Mouse (Mus musculus): Measurements from ENCODE around the gene Ppid. TPM values are rescaled to one million over a fixed set of nuclear protein-coding genes. Genes with fewer than 3 reads are reported as not detected.
"Not testable (repeated sequence)": the region's sequence is repeated elsewhere in the genome, so short reads cannot be mapped to it uniquely, and the experiment has no call there.

Gene Ppid
- polyA plus RNA-seq, 1 experiment from 2014 or later = 192 TPM

- Histone ChIP-seq H3K27me3 (no peaks in the 10 kb centered on the region), H3K4me2 (replicated peaks) (no peak overlapping the region), H3K36me3 (no peaks in the 10 kb centered on the region), H3K9me3 (no peaks in the 10 kb centered on the region), H3K27ac (no peak overlapping the region), H3K4me1 (peaks cover 8% of the 10 kb centered on the region), H3K9ac (no peak overlapping the region), H3K4me3 (no peak overlapping the region)
- no peak for ATAC-seq (ENCODE audit: low FRiP score, low read depth)
- 86% methylated on average over 10 of the region's 10 CpGs for WGBS
Measured at GRCm38 (mm10) chr3:79561784-79562715, 29.1 kb upstream of the Ppid start.

DNA sequence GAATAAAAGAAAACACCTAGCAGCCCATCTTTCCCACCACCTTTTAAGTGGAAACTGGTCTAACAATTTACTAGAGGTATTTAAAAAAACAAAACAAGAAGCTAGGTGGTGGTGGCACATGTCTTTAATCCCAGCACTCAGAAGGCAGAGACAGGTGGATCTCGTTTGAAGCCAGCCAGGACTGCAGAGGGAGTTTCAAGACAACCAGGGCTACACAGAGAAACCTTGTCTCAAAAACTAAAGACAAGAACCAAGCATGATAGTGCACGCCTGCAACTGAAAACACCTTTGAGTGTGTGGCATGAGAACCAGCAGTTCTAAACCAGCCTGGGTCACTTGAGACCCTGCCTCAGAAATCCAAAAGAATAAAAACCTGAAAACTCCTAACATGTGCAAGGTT is 27.6 kb upstream of the Ppid start:
- Histone ChIP-seq H3K27me3 (no peaks in the 10 kb centered on the region), H3K36me3 (no peaks in the 10 kb centered on the region), H3K4me3 (no peak overlapping the region), H3K27ac (no peak overlapping the region), H3K4me2 (replicated peaks) (no peak overlapping the region), H3K4me1 (peaks cover 12% of the 10 kb centered on the region), H3K9me3 (no peaks in the 10 kb centered on the region), H3K9ac (no peak overlapping the region)
- ATAC-seq (ENCODE audit: low FRiP score, low read depth) = no peak
- WGBS = 63% methylated on average over 2 of the region's 2 CpGs

DNA sequence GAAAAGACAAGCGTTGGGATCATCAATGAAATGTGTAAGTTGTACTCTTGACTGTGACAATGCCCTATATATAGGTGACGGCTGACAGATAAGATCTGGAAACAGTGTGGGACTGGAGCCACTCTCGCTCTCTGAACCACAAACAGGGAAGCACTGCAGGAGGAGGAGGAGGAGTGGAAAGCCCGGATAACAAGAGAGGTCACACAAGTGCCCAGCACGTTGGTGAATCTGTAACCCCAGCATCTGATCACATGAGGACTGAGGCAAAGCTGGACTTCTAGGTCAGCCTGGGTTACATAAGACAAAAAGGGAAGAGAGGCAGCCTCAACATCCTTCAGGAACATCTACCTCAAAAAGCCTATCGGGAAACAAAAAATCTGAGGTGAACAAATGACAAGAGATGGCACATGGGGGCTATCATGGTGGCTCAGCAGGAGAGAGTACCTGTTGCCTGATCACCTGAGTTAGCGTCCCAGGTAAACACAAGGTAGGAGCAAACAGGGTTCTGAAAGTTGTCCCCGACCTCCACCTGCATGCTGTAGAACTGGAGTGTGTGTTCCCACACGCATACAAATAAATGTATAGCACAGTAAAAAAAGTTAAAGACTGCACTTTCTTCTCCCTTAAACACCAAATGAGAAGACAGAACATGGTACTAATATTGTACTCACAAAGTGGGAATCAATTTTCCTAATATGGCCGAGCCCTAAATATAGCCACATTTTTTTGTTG is 26.1 kb upstream of the Ppid start:
- Histone ChIP-seq H3K4me3 (no peak overlapping the region), H3K9me3 (no peaks in the 10 kb centered on the region), H3K27me3 (no peaks in the 10 kb centered on the region), H3K36me3 (no peaks in the 10 kb centered on the region), H3K4me1 (peaks cover 14% of the 10 kb centered on the region), H3K4me2 (replicated peaks) (no peak overlapping the region), H3K9ac (no peak overlapping the region), H3K27ac (no peak overlapping the region)
- 87% methylated on average over 10 of the region's 10 CpGs for WGBS
- ATAC-seq (ENCODE audit: low FRiP score, low read depth) = no peak

DNA sequence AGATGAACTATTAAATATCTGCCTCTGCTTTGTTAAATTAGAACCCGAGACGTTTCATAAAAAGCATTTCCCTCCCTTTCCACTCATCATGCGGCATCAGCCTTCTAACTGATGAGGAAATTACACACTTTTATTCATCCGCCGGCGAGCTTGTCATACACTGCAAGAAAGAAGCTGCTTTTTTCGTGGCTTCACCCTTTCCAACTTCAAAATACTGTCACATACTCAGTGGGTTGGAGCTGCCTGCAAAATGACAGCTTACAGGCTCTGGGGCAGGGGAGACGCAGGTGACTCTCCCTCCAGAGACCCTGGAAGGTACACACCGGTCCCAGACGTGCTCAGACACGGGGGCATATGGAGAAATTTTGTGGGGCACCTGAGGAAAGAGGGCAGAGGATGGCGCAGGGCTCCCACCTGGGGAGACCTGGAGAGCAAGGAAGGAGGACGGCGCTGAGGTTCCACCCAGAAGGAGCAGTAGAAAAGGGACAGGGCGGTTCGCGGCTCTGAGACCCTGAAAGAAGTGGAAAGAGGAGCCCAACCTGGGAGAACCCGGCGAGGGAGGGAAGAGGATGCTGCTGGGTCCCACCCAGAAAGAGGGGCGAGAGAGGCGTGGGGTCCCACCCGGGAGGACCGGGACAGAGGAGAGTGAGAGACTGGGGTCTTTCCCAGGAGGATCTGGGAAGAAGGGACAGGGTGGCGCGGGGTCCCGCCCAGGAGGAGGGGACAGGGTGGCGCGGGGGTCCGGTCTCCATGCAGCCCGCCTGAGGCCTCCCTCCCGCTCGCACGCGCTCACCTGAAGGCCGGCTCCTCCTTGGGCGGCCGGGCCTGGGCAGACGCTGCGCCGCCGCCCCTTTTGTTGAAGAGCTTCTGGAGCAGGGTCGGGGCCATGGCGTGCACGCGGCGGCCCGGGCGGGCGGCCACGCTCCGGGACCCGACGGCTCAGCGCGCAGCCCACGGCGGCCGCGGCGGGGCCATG is 24.1 kb upstream of the Ppid start:
- peak overlapping the region; percentile 92 for H3K4me2 ChIP-seq (replicated peaks)
- ATAC-seq (ENCODE audit: low FRiP score, low read depth) = no peak
- 3% methylated on average over 60 of the region's 60 CpGs for WGBS

GRCm38 (mm10) chr3:79567703-79568362 is 23.3 kb upstream of the Ppid start, which contains the start of gene Fnip2:
Gene Fnip2 (minus strand): TSS chr3:79567796.
- WGBS = under 1% methylated on average over 53 of the region's 55 CpGs
- H3K4me3 ChIP-seq = peak within 1 kb of the TSS; percentile 78
- H3K9ac ChIP-seq = peak within 1 kb of the TSS; percentile 81
- no peaks in the 10 kb centered on the region for H3K36me3 ChIP-seq
- peaks cover 14% of the 10 kb centered on the region for H3K4me1 ChIP-seq
- peak within 1 kb of the TSS; percentile 64 for H3K27ac ChIP-seq
- H3K4me2 ChIP-seq (replicated peaks) = peak within 1 kb of the TSS; percentile 92
- no peaks in the 10 kb centered on the region for H3K9me3 ChIP-seq
- peak; percentile 97 for ATAC-seq (ENCODE audit: low FRiP score, low read depth)
- no peaks in the 10 kb centered on the region for H3K27me3 ChIP-seq

More for the DNA sequence above, 24.1 kb upstream of the Ppid start:
- H3K4me1 ChIP-seq = peaks cover 14% of the 10 kb centered on the region
- peak overlapping the region; percentile 81 for H3K9ac ChIP-seq
- H3K9me3 ChIP-seq = no peaks in the 10 kb centered on the region
- peak overlapping the region; percentile 78 for H3K4me3 ChIP-seq
- H3K27me3 ChIP-seq = no peaks in the 10 kb centered on the region
- no peaks in the 10 kb centered on the region for H3K36me3 ChIP-seq
- H3K27ac ChIP-seq = peak overlapping the region; percentile 63; the same call in 1 of the 2 replicates

GRCm38 (mm10) chr3:79568629-79569350 is 22.4 kb upstream of the Ppid start:
- Histone ChIP-seq H3K9me3 (no peaks in the 10 kb centered on the region), H3K4me2 (replicated peaks) (peak overlapping the region; percentile 92), H3K27ac (peak overlapping the region; percentile 64; the same call in 1 of the 2 replicates), H3K4me1 (peaks cover 14% of the 10 kb centered on the region), H3K4me3 (peak overlapping the region; percentile 78), H3K36me3 (no peaks in the 10 kb centered on the region), H3K27me3 (no peaks in the 10 kb centered on the region), H3K9ac (no peak overlapping the region)
- ATAC-seq (ENCODE audit: low FRiP score, low read depth) = no peak
- WGBS = 73% methylated on average over 16 of the region's 16 CpGs

GRCm38 (mm10) chr3:79569351-79569681 is 21.8 kb upstream of the Ppid start:
- H3K4me2 ChIP-seq (replicated peaks) = no peak overlapping the region
- H3K27ac ChIP-seq = no peak overlapping the region
- no peak overlapping the region for H3K4me3 ChIP-seq
- H3K36me3 ChIP-seq = no peaks in the 10 kb centered on the region
- ATAC-seq (ENCODE audit: low FRiP score, low read depth) = no peak
- H3K4me1 ChIP-seq = peaks cover 14% of the 10 kb centered on the region
- no peak overlapping the region for H3K9ac ChIP-seq
- no peaks in the 10 kb centered on the region for H3K9me3 ChIP-seq
- 90% methylated on average over 3 of the region's 3 CpGs for WGBS
- no peaks in the 10 kb centered on the region for H3K27me3 ChIP-seq

- no peak overlapping the region for H3K9ac ChIP-seq
- H3K4me2 ChIP-seq (replicated peaks) = no peak overlapping the region
- H3K4me1 ChIP-seq = peaks cover 18% of the 10 kb centered on the region
- ATAC-seq (ENCODE audit: low FRiP score, low read depth) = no peak
- no peaks in the 10 kb centered on the region for H3K27me3 ChIP-seq
- no peak overlapping the region for H3K27ac ChIP-seq
- no peak overlapping the region for H3K4me3 ChIP-seq
- 49% methylated on average over 3 of the region's 3 CpGs for WGBS
- H3K9me3 ChIP-seq = no peaks in the 10 kb centered on the region
- no peaks in the 10 kb centered on the region for H3K36me3 ChIP-seq
Measured at GRCm38 (mm10) chr3:79572399-79572798, 18.7 kb upstream of the Ppid start.

DNA sequence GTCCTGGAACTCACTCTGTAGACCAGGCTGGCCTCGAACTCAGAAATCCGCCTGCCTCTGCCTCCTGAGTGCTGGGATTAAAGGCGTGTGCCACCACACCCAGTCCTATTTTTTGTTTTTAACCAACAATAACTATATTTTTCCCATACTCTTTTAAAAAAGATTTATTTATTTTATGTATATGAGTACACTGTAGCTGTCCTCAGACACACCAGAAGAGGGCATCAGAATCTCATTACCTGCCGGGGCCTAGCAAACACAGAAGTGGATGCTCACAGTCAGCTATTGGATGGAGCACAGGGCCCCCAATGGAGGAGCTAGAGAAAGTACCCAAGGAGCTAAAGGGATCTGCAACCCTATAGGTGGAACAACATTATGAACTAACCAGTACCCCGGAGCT is 17.8 kb upstream of the Ppid start:
- H3K27ac ChIP-seq; H3K9ac ChIP-seq; ATAC-seq (ENCODE audit: low FRiP score, low read depth); H3K27me3 ChIP-seq; H3K9me3 ChIP-seq; H3K4me3 ChIP-seq; H3K4me2 ChIP-seq (replicated peaks); H3K36me3 ChIP-seq: not testable (repeated sequence)
- peaks cover 15% of the 10 kb centered on the region for H3K4me1 ChIP-seq
- WGBS = 87% methylated on average over 5 of the region's 5 CpGs

- H3K4me3 ChIP-seq = no peak overlapping the region
- WGBS = 88% methylated on average over 3 of the region's 3 CpGs
- no peak overlapping the region for H3K27ac ChIP-seq
- ATAC-seq (ENCODE audit: low FRiP score, low read depth) = no peak
- no peaks in the 10 kb centered on the region for H3K36me3 ChIP-seq
- H3K4me2 ChIP-seq (replicated peaks) = no peak overlapping the region
- H3K9me3 ChIP-seq = no peaks in the 10 kb centered on the region
- H3K4me1 ChIP-seq = peaks cover 12% of the 10 kb centered on the region
- H3K27me3 ChIP-seq = no peaks in the 10 kb centered on the region
- H3K9ac ChIP-seq = no peak overlapping the region
Measured at GRCm38 (mm10) chr3:79574336-79574735, 16.8 kb upstream of the Ppid start.

Data from limb, embryonic 13.5 days (tissue).